Mouse (Mus musculus): Measurements from ENCODE around the gene Plekhg3.

Plekhg3 gene

GRCm38 (mm10) chr12:76530580-76531139, at the start of gene Plekhg3:
Plekhg3 (plus strand) TSS chr12:76530891.
- no peak for DNase-seq

GRCm38 (mm10) chr12:76482446-76482845, 48.2 kb upstream of the Plekhg3 start:
- DNase-seq = no peak

- no peak for DNase-seq
Observed at GRCm38 (mm10) chr12:76482948-76483347, 47.7 kb upstream of the Plekhg3 start.

- DNase-seq = no peak
Observed at GRCm38 (mm10) chr12:76484881-76485280, 45.8 kb upstream of the Plekhg3 start.

GRCm38 (mm10) chr12:76485381-76485780, 45.3 kb upstream of the Plekhg3 start:
- no peak for DNase-seq

GRCm38 (mm10) chr12:76486943-76487342, 43.7 kb upstream of the Plekhg3 start:
- no peak for DNase-seq

GRCm38 (mm10) chr12:76490798-76491197, 39.9 kb upstream of the Plekhg3 start:
- DNase-seq = no peak

- no peak for DNase-seq
Observed at GRCm38 (mm10) chr12:76493462-76493861, 37.2 kb upstream of the Plekhg3 start.

GRCm38 (mm10) chr12:76495381-76495780, 35.3 kb upstream of the Plekhg3 start:
- DNase-seq = no peak

- peak; percentile 55 for DNase-seq
Observed at GRCm38 (mm10) chr12:76496324-76496723, 34.4 kb upstream of the Plekhg3 start.

- DNase-seq = no peak
Observed at GRCm38 (mm10) chr12:76499276-76499675, 31.4 kb upstream of the Plekhg3 start.

GRCm38 (mm10) chr12:76500055-76500454, 30.6 kb upstream of the Plekhg3 start:
- DNase-seq = no peak

GRCm38 (mm10) chr12:76500896-76501295, 29.8 kb upstream of the Plekhg3 start:
- no peak for DNase-seq

- no peak for DNase-seq
Observed at GRCm38 (mm10) chr12:76502981-76503380, 27.7 kb upstream of the Plekhg3 start.

GRCm38 (mm10) chr12:76506522-76506921, 24.2 kb upstream of the Plekhg3 start:
- peak; percentile 36 for DNase-seq

- DNase-seq = no peak
Observed at GRCm38 (mm10) chr12:76507791-76508190, 22.9 kb upstream of the Plekhg3 start.

- DNase-seq = no peak
Observed at GRCm38 (mm10) chr12:76508909-76509440, 21.7 kb upstream of the Plekhg3 start.

GRCm38 (mm10) chr12:76512731-76513130, 18.0 kb upstream of the Plekhg3 start:
- peak; percentile 81 for DNase-seq

GRCm38 (mm10) chr12:76514842-76515241, 15.8 kb upstream of the Plekhg3 start:
- DNase-seq = no peak

- DNase-seq = no peak
Observed at GRCm38 (mm10) chr12:76518000-76518399, 12.7 kb upstream of the Plekhg3 start.

GRCm38 (mm10) chr12:76518909-76519842, 11.5 kb upstream of the Plekhg3 start:
- peak; percentile 91 for DNase-seq

- no peak for DNase-seq
Observed at GRCm38 (mm10) chr12:76523654-76524053, 7.0 kb upstream of the Plekhg3 start.

GRCm38 (mm10) chr12:76524915-76525314, 5.8 kb upstream of the Plekhg3 start:
- no peak for DNase-seq
